Mouse (Mus musculus) megakaryocyte, embryonic 14.5 days (primary cell): ENCODE results near the gene Efna2.

Experiments used
- FLI1 ChIP-seq: IDR thresholded peaks from 2 replicates; pipeline ENCODE4 v1.6.1; 2012; ENCODE audit warnings: low read length, inconsistent platforms, mixed read lengths
- GATA1 ChIP-seq: IDR thresholded peaks from 3 replicates; pipeline ENCODE4 v1.6.1; 2012; ENCODE audit warnings: mixed read lengths, low read length, inconsistent platforms, borderline replicate concordance

DNA sequence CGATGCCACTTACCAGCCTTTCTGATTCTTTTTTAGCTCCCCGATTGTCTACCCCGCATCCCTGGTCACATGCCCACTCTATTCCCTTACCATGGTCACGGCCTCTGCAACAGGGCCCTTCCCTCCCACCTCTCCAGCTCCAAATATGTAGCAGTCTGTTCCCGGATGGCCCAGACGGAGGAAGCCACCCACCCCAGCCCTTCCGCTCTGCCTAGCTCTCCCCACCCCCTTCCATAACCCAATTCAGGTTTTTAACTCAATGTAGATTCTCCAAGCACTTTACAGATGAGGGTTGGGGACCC is 22.6 kb upstream of the Efna2 start:
- TF ChIP-seq GATA1 (no peak), FLI1 (no peak)
